Mouse (Mus musculus): ENCODE data around the gene Myoz1. TPM values are rescaled to one million over a fixed set of nuclear protein-coding genes. Genes with fewer than 3 reads are reported as not detected.
"Not testable (repeated sequence)": the region's sequence is repeated elsewhere in the genome, so short reads cannot be mapped to it uniquely, and the experiment has no call there.

The Myoz1 gene
- not detected in 2 replicates for polyA plus RNA-seq (2014; fragmentation: Nextera tagmentation; extraction: Ambion mirVana)

- no peaks in the 10 kb centered on the region for H3K36me3 ChIP-seq (replicated peaks; ENCODE audit: control insufficient read depth, insufficient read depth)
- no peaks in the 10 kb centered on the region for H3K9me3 ChIP-seq (ENCODE audit: control insufficient read depth, low read length)
- no peak within 1 kb of the TSS for H3K4me2 ChIP-seq (replicated peaks)
- no peak within 1 kb of the TSS for H3K4me3 ChIP-seq (replicated peaks; ENCODE audit: low read length)
- H3K27me3 ChIP-seq (ENCODE audit: control insufficient read depth, insufficient read depth, low read length), result no peaks in the 10 kb centered on the region
- H3K4me1 ChIP-seq (replicated peaks; ENCODE audit: control insufficient read depth, insufficient read depth, low read length), result peaks cover under 1% of the 10 kb centered on the region; the same call in 1 of the 2 replicates
- ATAC-seq (ENCODE audit: low FRiP score) (no peak), DNase-seq (ENCODE audit: low spot score) (no peak)
- WGBS, result 48% methylated on average over 11 of the region's 11 CpGs
- no peak within 1 kb of the TSS for H3K9ac ChIP-seq
- H3K27ac ChIP-seq, result no peak within 1 kb of the TSS
These were observed at the start of gene Myoz1 for GRCm38 (mm10) chr14:20656361-20656760. Gene Myoz1, minus strand, starts transcription at chr14:20656540.

- Histone ChIP-seq H3K36me3 (replicated peaks; ENCODE audit: control insufficient read depth, insufficient read depth) (peaks cover 23% of the 10 kb centered on the region), H3K4me1 (replicated peaks; ENCODE audit: control insufficient read depth, insufficient read depth, low read length) (peaks cover 41% of the 10 kb centered on the region), H3K4me3 (replicated peaks; ENCODE audit: low read length) (peak overlapping the region; percentile 88), H3K4me2 (replicated peaks) (peak overlapping the region; percentile 64), H3K27ac (peak overlapping the region; percentile 94; the same call in 1 of the 2 replicates), H3K9ac (peak overlapping the region; percentile 91)
- H3K27me3 ChIP-seq (ENCODE audit: control insufficient read depth, insufficient read depth, low read length); H3K9me3 ChIP-seq (ENCODE audit: control insufficient read depth, low read length); ATAC-seq (ENCODE audit: low FRiP score); DNase-seq (ENCODE audit: low spot score): not testable (repeated sequence)
- WGBS, result 7% methylated on average over 8 of the region's 8 CpGs
These were observed 47.1 kb upstream of the Myoz1 start for GRCm38 (mm10) chr14:20703461-20703860.

GRCm38 (mm10) chr14:20702741-20703381 lies 46.5 kb upstream of the Myoz1 start, which contains the start of gene Chchd1:
Gene Chchd1, plus strand, starts transcription at chr14:20703006.
- H3K4me1 ChIP-seq (replicated peaks; ENCODE audit: control insufficient read depth, insufficient read depth, low read length), result peaks cover 46% of the 10 kb centered on the region
- DNase-seq (ENCODE audit: low spot score), result peak; percentile 86
- H3K9ac ChIP-seq, result peak within 1 kb of the TSS; percentile 91
- H3K36me3 ChIP-seq (replicated peaks; ENCODE audit: control insufficient read depth, insufficient read depth), result peaks cover 23% of the 10 kb centered on the region
- H3K9me3 ChIP-seq (ENCODE audit: control insufficient read depth, low read length), result no peaks in the 10 kb centered on the region
- WGBS, result under 1% methylated on average over 61 of the region's 61 CpGs
- no peaks in the 10 kb centered on the region for H3K27me3 ChIP-seq (ENCODE audit: control insufficient read depth, insufficient read depth, low read length)
- peak within 1 kb of the TSS; percentile 94 for H3K27ac ChIP-seq
- ATAC-seq (ENCODE audit: low FRiP score), result peak; percentile 69
- peak within 1 kb of the TSS; percentile 64 for H3K4me2 ChIP-seq (replicated peaks)
- peak within 1 kb of the TSS; percentile 88 for H3K4me3 ChIP-seq (replicated peaks; ENCODE audit: low read length)

GRCm38 (mm10) chr14:20702096-20702740 lies 45.9 kb upstream of the Myoz1 start:
- peak; percentile 12; the same call in 1 of the 2 replicates for ATAC-seq (ENCODE audit: low FRiP score)
- Histone ChIP-seq H3K9ac (peak overlapping the region; percentile 91), H3K4me2 (replicated peaks) (peak overlapping the region; percentile 64), H3K27me3 (ENCODE audit: control insufficient read depth, insufficient read depth, low read length) (no peaks in the 10 kb centered on the region), H3K36me3 (replicated peaks; ENCODE audit: control insufficient read depth, insufficient read depth) (peaks cover 23% of the 10 kb centered on the region), H3K27ac (peak overlapping the region; percentile 94), H3K4me3 (replicated peaks; ENCODE audit: low read length) (peak overlapping the region; percentile 88), H3K9me3 (ENCODE audit: control insufficient read depth, low read length) (no peaks in the 10 kb centered on the region), H3K4me1 (replicated peaks; ENCODE audit: control insufficient read depth, insufficient read depth, low read length) (peaks cover 50% of the 10 kb centered on the region)
- no peak for DNase-seq (ENCODE audit: low spot score)
- 17% methylated on average over 15 of the region's 15 CpGs for WGBS

GRCm38 (mm10) chr14:20701554-20701953 lies 45.2 kb upstream of the Myoz1 start:
- H3K27ac ChIP-seq, result no peak overlapping the region
- peak overlapping the region; percentile 64 for H3K4me2 ChIP-seq (replicated peaks)
- ATAC-seq (ENCODE audit: low FRiP score) (no peak), DNase-seq (ENCODE audit: low spot score) (no peak)
- H3K4me3 ChIP-seq (replicated peaks; ENCODE audit: low read length), result peak overlapping the region; percentile 88
- WGBS, result 85% methylated on average over 8 of the region's 8 CpGs
- H3K4me1 ChIP-seq (replicated peaks; ENCODE audit: control insufficient read depth, insufficient read depth, low read length), result peaks cover 52% of the 10 kb centered on the region
- H3K9ac ChIP-seq, result peak overlapping the region; percentile 91
- H3K36me3 ChIP-seq (replicated peaks; ENCODE audit: control insufficient read depth, insufficient read depth), result peaks cover 23% of the 10 kb centered on the region
- no peaks in the 10 kb centered on the region for H3K9me3 ChIP-seq (ENCODE audit: control insufficient read depth, low read length)
- H3K27me3 ChIP-seq (ENCODE audit: control insufficient read depth, insufficient read depth, low read length), result no peaks in the 10 kb centered on the region

GRCm38 (mm10) chr14:20700362-20700761 lies 44.0 kb upstream of the Myoz1 start:
- peaks cover 21% of the 10 kb centered on the region for H3K36me3 ChIP-seq (replicated peaks; ENCODE audit: control insufficient read depth, insufficient read depth)
- H3K27me3 ChIP-seq (ENCODE audit: control insufficient read depth, insufficient read depth, low read length), result no peaks in the 10 kb centered on the region
- DNase-seq (ENCODE audit: low spot score), result no peak
- H3K4me3 ChIP-seq (replicated peaks; ENCODE audit: low read length), result no peak overlapping the region
- H3K27ac ChIP-seq, result no peak overlapping the region
- ATAC-seq (ENCODE audit: low FRiP score), result no peak
- H3K4me2 ChIP-seq (replicated peaks), result no peak overlapping the region
- peaks cover 59% of the 10 kb centered on the region for H3K4me1 ChIP-seq (replicated peaks; ENCODE audit: control insufficient read depth, insufficient read depth, low read length)
- WGBS, result 89% methylated on average over 3 of the region's 3 CpGs
- no peaks in the 10 kb centered on the region for H3K9me3 ChIP-seq (ENCODE audit: control insufficient read depth, low read length)
- H3K9ac ChIP-seq, result no peak overlapping the region

GRCm38 (mm10) chr14:20698515-20698914 lies 42.2 kb upstream of the Myoz1 start:
- H3K9me3 ChIP-seq (ENCODE audit: control insufficient read depth, low read length), result no peaks in the 10 kb centered on the region
- WGBS, result 90% methylated on average over 2 of the region's 2 CpGs
- ATAC-seq (ENCODE audit: low FRiP score), result no peak
- no peak overlapping the region for H3K27ac ChIP-seq
- peak overlapping the region; percentile 79 for H3K4me2 ChIP-seq (replicated peaks)
- no peaks in the 10 kb centered on the region for H3K27me3 ChIP-seq (ENCODE audit: control insufficient read depth, insufficient read depth, low read length)
- peaks cover 62% of the 10 kb centered on the region for H3K4me1 ChIP-seq (replicated peaks; ENCODE audit: control insufficient read depth, insufficient read depth, low read length)
- peaks cover 13% of the 10 kb centered on the region for H3K36me3 ChIP-seq (replicated peaks; ENCODE audit: control insufficient read depth, insufficient read depth)
- peak overlapping the region; percentile 94; the same call in 1 of the 2 replicates for H3K9ac ChIP-seq
- no peak for DNase-seq (ENCODE audit: low spot score)
- no peak overlapping the region for H3K4me3 ChIP-seq (replicated peaks; ENCODE audit: low read length)

GRCm38 (mm10) chr14:20696986-20697385 lies 40.6 kb upstream of the Myoz1 start:
- H3K4me3 ChIP-seq (replicated peaks; ENCODE audit: low read length), result peak overlapping the region; percentile 86
- H3K27ac ChIP-seq, result peak overlapping the region; percentile 16; the same call in 1 of the 2 replicates
- 7% methylated on average over 1 of the region's 1 CpGs for WGBS
- ATAC-seq (ENCODE audit: low FRiP score), result no peak
- H3K27me3 ChIP-seq (ENCODE audit: control insufficient read depth, insufficient read depth, low read length), result no peaks in the 10 kb centered on the region
- no peaks in the 10 kb centered on the region for H3K9me3 ChIP-seq (ENCODE audit: control insufficient read depth, low read length)
- H3K4me2 ChIP-seq (replicated peaks), result peak overlapping the region; percentile 79
- peaks cover 29% of the 10 kb centered on the region for H3K36me3 ChIP-seq (replicated peaks; ENCODE audit: control insufficient read depth, insufficient read depth)
- peak overlapping the region; percentile 94 for H3K9ac ChIP-seq
- peaks cover 59% of the 10 kb centered on the region for H3K4me1 ChIP-seq (replicated peaks; ENCODE audit: control insufficient read depth, insufficient read depth, low read length)
- peak; percentile 71 for DNase-seq (ENCODE audit: low spot score)

- 12% methylated on average over 27 of the region's 27 CpGs for WGBS
- Histone ChIP-seq H3K4me3 (replicated peaks; ENCODE audit: low read length) (peak overlapping the region; percentile 86), H3K9me3 (ENCODE audit: control insufficient read depth, low read length) (no peaks in the 10 kb centered on the region), H3K4me2 (replicated peaks) (peak overlapping the region; percentile 79), H3K9ac (peak overlapping the region; percentile 94), H3K4me1 (replicated peaks; ENCODE audit: control insufficient read depth, insufficient read depth, low read length) (peaks cover 48% of the 10 kb centered on the region), H3K36me3 (replicated peaks; ENCODE audit: control insufficient read depth, insufficient read depth) (peaks cover 39% of the 10 kb centered on the region), H3K27me3 (ENCODE audit: control insufficient read depth, insufficient read depth, low read length) (no peaks in the 10 kb centered on the region), H3K27ac (peak overlapping the region; percentile 99)
- DNase-seq (ENCODE audit: low spot score) (peak; percentile 34), ATAC-seq (ENCODE audit: low FRiP score) (no peak; the same call in 1 of the 2 replicates)
These were observed 39.6 kb upstream of the Myoz1 start for GRCm38 (mm10) chr14:20695761-20696520.

Measured in hindbrain, embryonic 14.5 days (tissue).